Mouse (Mus musculus) monocyte, adult 5-6 weeks (primary cell): ENCODE measurements at regions not wholly inside any gene's neighbourhood (a gene's known extent, or its start where the extent isn't known, plus 50 kb on each side); places are given as distances from the start of the nearest gene placed in this dataset.

ENCODE experiments used
- ATAC-seq: fragments of 153-309, 156-312 bp; replicated peaks from 2 replicates; pipeline ENCODE4 v1.8.0; 2017; ENCODE audit warnings: mild to moderate bottlenecking; ENCODE audit not compliant: low TSS enrichment, insufficient number of reproducible peaks, severe bottlenecking, poor library complexity, low FRiP score

GRCm38 (mm10) chr2:148562041-148562440, 110.4 kb upstream of the Nxt1 start:
- no peak for ATAC-seq

- no peak for ATAC-seq
Observed at GRCm38 (mm10) chr2:148560013-148560773, 112.2 kb upstream of the Nxt1 start.

- no peak for ATAC-seq
Observed at GRCm38 (mm10) chr2:148559376-148559775, 113.0 kb upstream of the Nxt1 start.

- ATAC-seq: peak; percentile 75
Observed at GRCm38 (mm10) chr2:148558365-148558764, 114.0 kb upstream of the Nxt1 start.

GRCm38 (mm10) chr2:148551207-148551606, 107.8 kb upstream of the Cd93 start:
- no peak for ATAC-seq

GRCm38 (mm10) chr2:148549618-148550017, 106.3 kb upstream of the Cd93 start:
- no peak for ATAC-seq

GRCm38 (mm10) chr2:148542340-148542739, 99.0 kb upstream of the Cd93 start:
- no peak for ATAC-seq

GRCm38 (mm10) chr2:148537914-148538510, 94.6 kb upstream of the Cd93 start:
- ATAC-seq: no peak

- peak; percentile 32; the same call in 1 of the 2 replicates for ATAC-seq
Observed at GRCm38 (mm10) chr2:148537251-148537650, 93.9 kb upstream of the Cd93 start.

GRCm38 (mm10) chr2:148536608-148537007, 93.2 kb upstream of the Cd93 start:
- peak; percentile 54 for ATAC-seq

- ATAC-seq: no peak
Observed at GRCm38 (mm10) chr2:148535562-148536180, 92.3 kb upstream of the Cd93 start.

- no peak for ATAC-seq
Observed at GRCm38 (mm10) chr2:148532051-148532450, 88.7 kb upstream of the Cd93 start.

GRCm38 (mm10) chr2:148530546-148530945, 87.2 kb upstream of the Cd93 start:
- no peak for ATAC-seq

GRCm38 (mm10) chr2:148529900-148530299, 86.5 kb upstream of the Cd93 start:
- no peak for ATAC-seq

- ATAC-seq: no peak
Observed at GRCm38 (mm10) chr2:148527755-148528154, 84.4 kb upstream of the Cd93 start.

- no peak for ATAC-seq
Observed at GRCm38 (mm10) chr2:148525496-148525895, 82.1 kb upstream of the Cd93 start.

GRCm38 (mm10) chr2:148523401-148523800, 80.0 kb upstream of the Cd93 start:
- no peak for ATAC-seq

- no peak for ATAC-seq
Observed at GRCm38 (mm10) chr2:148522936-148523335, 79.6 kb upstream of the Cd93 start.

- peak; percentile 81 for ATAC-seq
Observed at GRCm38 (mm10) chr2:148521966-148522575, 78.7 kb upstream of the Cd93 start.

- ATAC-seq: no peak
Observed at GRCm38 (mm10) chr2:148520291-148520690, 76.9 kb upstream of the Cd93 start.
